Mouse (Mus musculus): ENCODE measurements at regions not wholly inside any gene's neighbourhood (a gene's known extent, or its start where the extent isn't known, plus 50 kb on each side); places are given as distances from the start of the nearest gene placed in this dataset.

GRCm38 (mm10) chr13:63708567-63708966 is 106.5 kb upstream of the Ercc6l2 start:
- H3K9ac ChIP-seq (ENCODE audit: low read depth, low read length), result no peak overlapping the region
- WGBS (ENCODE audit: insufficient replicate concordance), result 82% methylated on average over 2 of the region's 2 CpGs
- no peaks in the 10 kb centered on the region for H3K4me1 ChIP-seq (ENCODE audit: control insufficient read depth, insufficient read depth, low read length)
- no peak for ATAC-seq (replicated peaks; ENCODE audit: insufficient number of reproducible peaks, low FRiP score, low TSS enrichment)
- no peaks in the 10 kb centered on the region for H3K36me3 ChIP-seq (ENCODE audit: control insufficient read depth, insufficient read depth, low read length)
- no peak overlapping the region for H3K27ac ChIP-seq (ENCODE audit: low read depth, low read length)
- H3K4me3 ChIP-seq (ENCODE audit: low read depth, low read length), result no peak overlapping the region
- no peaks in the 10 kb centered on the region for H3K27me3 ChIP-seq (ENCODE audit: control insufficient read depth, insufficient read depth, low read length)
- H3K4me2 ChIP-seq, result no peak overlapping the region
- peaks cover 5% of the 10 kb centered on the region; the same call in 1 of the 2 replicates for H3K9me3 ChIP-seq (replicated peaks; ENCODE audit: control insufficient read depth, low read length)

DNA sequence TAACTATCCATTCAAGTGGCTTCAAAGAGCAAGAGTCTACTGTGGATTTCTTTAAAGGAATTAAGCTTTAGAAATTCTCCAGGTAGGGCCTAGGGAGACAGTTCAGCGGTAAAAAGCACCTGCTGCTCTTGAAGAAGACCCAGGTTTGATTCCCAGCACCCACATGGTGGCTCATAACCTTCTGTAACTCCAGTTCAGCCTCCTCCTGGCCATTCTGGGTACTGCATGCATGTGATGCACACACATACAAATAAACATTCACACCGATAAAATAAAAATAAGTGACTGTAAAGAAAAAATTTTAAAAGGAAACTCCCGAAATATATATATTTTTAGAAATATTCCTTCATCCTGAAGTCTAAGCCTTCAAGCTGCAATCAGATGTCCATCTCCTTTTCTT is 101.9 kb upstream of the Ercc6l2 start:
- Histone ChIP-seq H3K4me1 (ENCODE audit: control insufficient read depth, insufficient read depth, low read length) (no peaks in the 10 kb centered on the region), H3K27ac (ENCODE audit: low read depth, low read length) (no peak overlapping the region), H3K4me3 (ENCODE audit: low read depth, low read length) (no peak overlapping the region), H3K9ac (ENCODE audit: low read depth, low read length) (no peak overlapping the region), H3K36me3 (ENCODE audit: control insufficient read depth, insufficient read depth, low read length) (no peaks in the 10 kb centered on the region), H3K9me3 (replicated peaks; ENCODE audit: control insufficient read depth, low read length) (peaks cover 5% of the 10 kb centered on the region; the same call in 1 of the 2 replicates), H3K27me3 (ENCODE audit: control insufficient read depth, insufficient read depth, low read length) (no peaks in the 10 kb centered on the region), H3K4me2 (no peak overlapping the region)
- 77% methylated on average over 3 of the region's 3 CpGs for WGBS (ENCODE audit: insufficient replicate concordance)
- ATAC-seq (replicated peaks; ENCODE audit: insufficient number of reproducible peaks, low FRiP score, low TSS enrichment), result no peak

GRCm38 (mm10) chr13:63716498-63716897 is 98.5 kb upstream of the Ercc6l2 start:
- Histone ChIP-seq H3K27me3 (ENCODE audit: control insufficient read depth, insufficient read depth, low read length) (no peaks in the 10 kb centered on the region), H3K9ac (ENCODE audit: low read depth, low read length) (no peak overlapping the region), H3K9me3 (replicated peaks; ENCODE audit: control insufficient read depth, low read length) (peaks cover 5% of the 10 kb centered on the region; the same call in 1 of the 2 replicates), H3K4me2 (no peak overlapping the region), H3K4me1 (ENCODE audit: control insufficient read depth, insufficient read depth, low read length) (peaks cover 12% of the 10 kb centered on the region), H3K4me3 (ENCODE audit: low read depth, low read length) (no peak overlapping the region), H3K27ac (ENCODE audit: low read depth, low read length) (no peak overlapping the region), H3K36me3 (ENCODE audit: control insufficient read depth, insufficient read depth, low read length) (no peaks in the 10 kb centered on the region)
- ATAC-seq (replicated peaks; ENCODE audit: insufficient number of reproducible peaks, low FRiP score, low TSS enrichment), result no peak
- WGBS (ENCODE audit: insufficient replicate concordance), result 71% methylated on average over 1 of the region's 1 CpGs

DNA sequence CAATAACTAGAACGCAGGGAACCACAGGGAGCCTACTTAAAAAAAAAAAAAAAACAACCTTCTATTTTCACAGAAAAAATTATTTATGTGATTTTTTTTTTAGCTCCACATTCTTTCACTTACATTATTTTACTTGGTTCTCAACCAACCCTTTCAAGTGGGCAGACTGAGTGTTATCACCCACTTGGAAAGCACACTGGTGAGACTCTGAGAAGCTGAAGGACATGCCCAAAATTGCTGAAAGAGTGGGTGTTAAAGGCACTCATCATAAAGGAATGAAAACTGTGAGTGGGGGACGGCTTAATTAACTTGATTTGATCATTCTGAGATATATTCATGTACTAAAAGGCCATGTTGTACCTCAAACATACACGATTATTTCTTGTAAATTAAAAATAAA is 97.8 kb upstream of the Ercc6l2 start:
- H3K9me3 ChIP-seq (replicated peaks; ENCODE audit: control insufficient read depth, low read length), result peaks cover 5% of the 10 kb centered on the region; the same call in 1 of the 2 replicates
- no peaks in the 10 kb centered on the region for H3K27me3 ChIP-seq (ENCODE audit: control insufficient read depth, insufficient read depth, low read length)
- ATAC-seq (replicated peaks; ENCODE audit: insufficient number of reproducible peaks, low FRiP score, low TSS enrichment), result no peak
- H3K27ac ChIP-seq (ENCODE audit: low read depth, low read length), result no peak overlapping the region
- H3K9ac ChIP-seq (ENCODE audit: low read depth, low read length), result no peak overlapping the region
- H3K4me1 ChIP-seq (ENCODE audit: control insufficient read depth, insufficient read depth, low read length), result peaks cover 12% of the 10 kb centered on the region
- no peak overlapping the region for H3K4me3 ChIP-seq (ENCODE audit: low read depth, low read length)
- WGBS (ENCODE audit: insufficient replicate concordance), result 82% methylated on average over 3 of the region's 3 CpGs
- H3K4me2 ChIP-seq, result no peak overlapping the region
- no peaks in the 10 kb centered on the region for H3K36me3 ChIP-seq (ENCODE audit: control insufficient read depth, insufficient read depth, low read length)

GRCm38 (mm10) chr13:63718782-63719181 is 96.3 kb upstream of the Ercc6l2 start:
- Histone ChIP-seq H3K9ac (ENCODE audit: low read depth, low read length) (no peak overlapping the region), H3K4me1 (ENCODE audit: control insufficient read depth, insufficient read depth, low read length) (peaks cover 12% of the 10 kb centered on the region), H3K27me3 (ENCODE audit: control insufficient read depth, insufficient read depth, low read length) (no peaks in the 10 kb centered on the region), H3K9me3 (replicated peaks; ENCODE audit: control insufficient read depth, low read length) (no peaks in the 10 kb centered on the region), H3K4me3 (ENCODE audit: low read depth, low read length) (no peak overlapping the region), H3K36me3 (ENCODE audit: control insufficient read depth, insufficient read depth, low read length) (no peaks in the 10 kb centered on the region), H3K27ac (ENCODE audit: low read depth, low read length) (no peak overlapping the region), H3K4me2 (no peak overlapping the region)
- WGBS (ENCODE audit: insufficient replicate concordance), result 52% methylated on average over 2 of the region's 2 CpGs
- no peak for ATAC-seq (replicated peaks; ENCODE audit: insufficient number of reproducible peaks, low FRiP score, low TSS enrichment)

GRCm38 (mm10) chr13:63719351-63720207 is 95.5 kb upstream of the Ercc6l2 start:
- Histone ChIP-seq H3K4me1 (ENCODE audit: control insufficient read depth, insufficient read depth, low read length) (peaks cover 12% of the 10 kb centered on the region), H3K27ac (ENCODE audit: low read depth, low read length) (no peak overlapping the region), H3K4me3 (ENCODE audit: low read depth, low read length) (no peak overlapping the region), H3K9me3 (replicated peaks; ENCODE audit: control insufficient read depth, low read length) (no peaks in the 10 kb centered on the region), H3K36me3 (ENCODE audit: control insufficient read depth, insufficient read depth, low read length) (no peaks in the 10 kb centered on the region), H3K9ac (ENCODE audit: low read depth, low read length) (no peak overlapping the region), H3K27me3 (ENCODE audit: control insufficient read depth, insufficient read depth, low read length) (no peaks in the 10 kb centered on the region), H3K4me2 (no peak overlapping the region)
- 24% methylated on average over 8 of the region's 8 CpGs for WGBS (ENCODE audit: insufficient replicate concordance)
- no peak; the same call in 1 of the 2 replicates for ATAC-seq (replicated peaks; ENCODE audit: insufficient number of reproducible peaks, low FRiP score, low TSS enrichment)

- H3K4me2 ChIP-seq, result no peak overlapping the region
- 75% methylated on average over 3 of the region's 3 CpGs for WGBS (ENCODE audit: insufficient replicate concordance)
- H3K9ac ChIP-seq (ENCODE audit: low read depth, low read length), result no peak overlapping the region
- ATAC-seq (replicated peaks; ENCODE audit: insufficient number of reproducible peaks, low FRiP score, low TSS enrichment), result no peak
- no peaks in the 10 kb centered on the region for H3K9me3 ChIP-seq (replicated peaks; ENCODE audit: control insufficient read depth, low read length)
- H3K27ac ChIP-seq (ENCODE audit: low read depth, low read length), result no peak overlapping the region
- H3K4me3 ChIP-seq (ENCODE audit: low read depth, low read length), result no peak overlapping the region
- H3K36me3 ChIP-seq (ENCODE audit: control insufficient read depth, insufficient read depth, low read length), result no peaks in the 10 kb centered on the region
- peaks cover 15% of the 10 kb centered on the region for H3K4me1 ChIP-seq (ENCODE audit: control insufficient read depth, insufficient read depth, low read length)
- H3K27me3 ChIP-seq (ENCODE audit: control insufficient read depth, insufficient read depth, low read length), result no peaks in the 10 kb centered on the region
These were observed 94.4 kb upstream of the Ercc6l2 start for GRCm38 (mm10) chr13:63720610-63721009.

DNA sequence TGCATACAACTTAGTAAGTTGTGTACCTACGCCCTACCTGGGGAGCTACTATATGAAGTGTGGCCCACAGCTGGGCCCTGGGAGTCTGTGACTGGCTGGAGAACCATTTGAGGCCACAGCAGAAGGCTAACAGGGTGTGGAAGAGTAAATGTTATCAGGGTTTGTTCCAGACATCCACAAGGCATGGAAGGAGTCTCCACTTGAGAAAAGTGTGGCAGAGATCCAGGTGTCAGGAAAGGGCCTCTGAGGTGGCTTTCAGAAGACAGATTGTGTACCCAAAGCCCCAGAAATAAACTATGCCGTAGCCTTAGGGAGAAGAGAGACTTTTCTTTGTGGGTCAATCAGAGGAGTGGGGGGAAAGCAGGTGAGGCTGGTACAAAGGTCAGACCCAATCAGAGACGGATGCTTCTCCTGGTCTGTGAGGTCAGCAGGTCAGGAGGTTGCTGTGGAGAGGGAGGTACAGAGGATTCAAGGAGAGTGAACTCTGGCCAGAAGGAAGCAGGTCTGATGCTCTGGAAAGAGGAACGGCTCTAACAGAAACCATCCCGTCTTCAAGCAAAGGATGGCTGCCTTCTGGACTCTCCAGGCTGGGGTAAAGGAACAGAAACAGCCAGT is 93.9 kb upstream of the Ercc6l2 start:
- Histone ChIP-seq H3K36me3 (ENCODE audit: control insufficient read depth, insufficient read depth, low read length) (no peaks in the 10 kb centered on the region), H3K4me1 (ENCODE audit: control insufficient read depth, insufficient read depth, low read length) (peaks cover 15% of the 10 kb centered on the region), H3K4me2 (no peak overlapping the region), H3K9me3 (replicated peaks; ENCODE audit: control insufficient read depth, low read length) (no peaks in the 10 kb centered on the region), H3K9ac (ENCODE audit: low read depth, low read length) (no peak overlapping the region), H3K4me3 (ENCODE audit: low read depth, low read length) (no peak overlapping the region), H3K27me3 (ENCODE audit: control insufficient read depth, insufficient read depth, low read length) (no peaks in the 10 kb centered on the region), H3K27ac (ENCODE audit: low read depth, low read length) (no peak overlapping the region)
- WGBS (ENCODE audit: insufficient replicate concordance), result 70% methylated on average over 5 of the region's 5 CpGs
- no peak for ATAC-seq (replicated peaks; ENCODE audit: insufficient number of reproducible peaks, low FRiP score, low TSS enrichment)
